Mouse (Mus musculus) stomach, postnatal 0 days (tissue): ENCODE results near the gene Gm5134. TPM values are rescaled to one million over a fixed set of nuclear protein-coding genes. Genes with fewer than 3 reads are reported as not detected.

Experiments
- ATAC-seq: fragments of 200-750 bp; cut with Nextera tagmentation; 2 replicates; pipeline ENCODE4 v1.8.0; 2017; ENCODE audit not compliant: low FRiP score, low TSS enrichment
- DNase-seq: peaks from one replicate; pipeline ENCODE4 v3.0.0-alpha.2; 2016; ENCODE audit warnings: low spot score
- H3K27ac ChIP-seq: fragments of 300-500 bp; sonication (generic); replicated peaks from 2 replicates; pipeline ENCODE4 v1.5.1; 2014; ENCODE audit warnings: mild to moderate bottlenecking, control low read depth
- H3K27me3 ChIP-seq: fragments of 300-500 bp; sonication (generic); 2 replicates; pipeline ENCODE4 v1.6.1; 2014; ENCODE audit warnings: low read length; ENCODE audit not compliant: control insufficient read depth, insufficient read depth
- H3K36me3 ChIP-seq: fragments of 300-500 bp; sonication (generic); 2 replicates; pipeline ENCODE4 v1.6.1; 2014; ENCODE audit warnings: low read length, mixed read lengths; ENCODE audit not compliant: control insufficient read depth, insufficient read depth
- H3K4me1 ChIP-seq: fragments of 300-500 bp; sonication (generic); replicated peaks from 2 replicates; pipeline ENCODE4 v1.6.1; 2014; ENCODE audit warnings: antibody characterized with exemption; ENCODE audit not compliant: control insufficient read depth, insufficient read depth
- H3K4me2 ChIP-seq: fragments of 300-500 bp; sonication (generic); replicated peaks from 2 replicates; pipeline ENCODE4 v1.6.1; 2014; ENCODE audit warnings: low read depth, mild to moderate bottlenecking, control low read depth, moderate library complexity
- H3K4me3 ChIP-seq: fragments of 300-500 bp; sonication (generic); 2 replicates; pipeline ENCODE4 v1.5.1; 2014; ENCODE audit warnings: low read depth, low read length, control low read depth
- H3K9ac ChIP-seq: fragments of 300-500 bp; sonication (generic); 2 replicates; pipeline ENCODE4 v1.6.1; 2014; ENCODE audit warnings: mild to moderate bottlenecking, low read length, control low read depth, mixed read lengths
- H3K9me3 ChIP-seq: fragments of 300-500 bp; sonication (generic); 2 replicates; pipeline ENCODE4 v1.6.1; 2016; ENCODE audit warnings: low read length; ENCODE audit not compliant: control insufficient read depth
- CTCF ChIP-seq: IDR thresholded peaks from 2 replicates; pipeline ENCODE4 v1.5.1; 2016; ENCODE audit warnings: antibody characterized with exemption, low read depth, mild to moderate bottlenecking, moderate library complexity
- EP300 ChIP-seq: optimal IDR thresholded peaks from 2 replicates; pipeline ENCODE3; 2016; ENCODE audit warnings: antibody characterized with exemption
- WGBS: fragments of 180-500 bp; shearing (Covaris S2); extraction: QIAGEN DNeasy Blood & Tissue Kit; methylation state at CpG from one replicate; pipeline ENCODE4 v1.1.7; 2014; 5-methylcytosine and 5-hydroxymethylcytosine counted together
- polyA plus RNA-seq: library from polyadenylated mRNA; unstranded; fragments of >200 nt; fragmentation: Nextera tagmentation; extraction: Ambion mirVana; gene quantifications from 2 replicates; pipeline ENCODE4 v1.2.1, GENCODE M21; 2015

The Gm5134 gene
- polyA plus RNA-seq, 1 experiment from 2014 or later = not detected

GRCm38 (mm10) chr10:76031511-76032401 lies 77.4 kb downstream of the Gm5134 start:
- H3K27me3 ChIP-seq = no peaks in the 10 kb centered on the region
- peak overlapping the region; percentile 74 for H3K27ac ChIP-seq
- no peaks in the 10 kb centered on the region for H3K36me3 ChIP-seq
- no peaks in the 10 kb centered on the region for H3K4me1 ChIP-seq
- TF ChIP-seq EP300 (no peak), CTCF (no peak)
- WGBS = 47% methylated on average over 14 of the region's 14 CpGs
- peak overlapping the region; percentile 60 for H3K4me2 ChIP-seq
- peak overlapping the region; percentile 83 for H3K4me3 ChIP-seq
- no peak for DNase-seq
- peak overlapping the region; percentile 92 for H3K9ac ChIP-seq
- H3K9me3 ChIP-seq = no peaks in the 10 kb centered on the region
- peak; percentile 67 for ATAC-seq

GRCm38 (mm10) chr10:76032402-76033118 lies 78.2 kb downstream of the Gm5134 start, which contains the start of gene Zfp280b:
TSS of gene Zfp280b (plus strand) at chr10:76032650.
- 1% methylated on average over 47 of the region's 58 CpGs for WGBS
- ATAC-seq = peak; percentile 98

GRCm38 (mm10) chr10:76033119-76033455 lies 78.8 kb downstream of the Gm5134 start:
- 10% methylated on average over 7 of the region's 7 CpGs for WGBS
- H3K4me1 ChIP-seq = no peaks in the 10 kb centered on the region
- peak overlapping the region; percentile 83 for H3K4me3 ChIP-seq
- no peaks in the 10 kb centered on the region for H3K9me3 ChIP-seq
- no peak overlapping the region; the same call in 1 of the 2 replicates for H3K27ac ChIP-seq
- DNase-seq (no peak), ATAC-seq (no peak)
- H3K9ac ChIP-seq = peak overlapping the region; percentile 92
- H3K4me2 ChIP-seq = peak overlapping the region; percentile 60
- H3K27me3 ChIP-seq = no peaks in the 10 kb centered on the region
- 0 out of 2 replicates have a peak, but pooled peaks cover 2% of the 10 kb centered on the region for H3K36me3 ChIP-seq
- TF ChIP-seq CTCF (no peak), EP300 (no peak)

More at GRCm38 (mm10) chr10:76032402-76033118, 78.2 kb downstream of the Gm5134 start, which contains the start of gene Zfp280b:
- Histone ChIP-seq H3K27ac (peak within 1 kb of the TSS; percentile 74), H3K9me3 (no peaks in the 10 kb centered on the region), H3K4me3 (peak within 1 kb of the TSS; percentile 83), H3K4me2 (peak within 1 kb of the TSS; percentile 60), H3K4me1 (no peaks in the 10 kb centered on the region), H3K36me3 (no peaks in the 10 kb centered on the region), H3K27me3 (no peaks in the 10 kb centered on the region), H3K9ac (peak within 1 kb of the TSS; percentile 92)
- DNase-seq = peak; percentile 96
- no peak for TF ChIP-seq EP300
- peak; percentile 82 for TF ChIP-seq CTCF

GRCm38 (mm10) chr10:76034001-76034600 lies 79.8 kb downstream of the Gm5134 start:
- TF ChIP-seq EP300 (no peak), CTCF (no peak)
- no peak for DNase-seq
- Histone ChIP-seq H3K4me1 (no peaks in the 10 kb centered on the region), H3K27ac (no peak overlapping the region), H3K27me3 (no peaks in the 10 kb centered on the region), H3K4me2 (no peak overlapping the region), H3K9me3 (no peaks in the 10 kb centered on the region), H3K36me3 (peaks cover 8% of the 10 kb centered on the region), H3K9ac (no peak overlapping the region), H3K4me3 (no peak overlapping the region)
- WGBS = 86% methylated on average over 8 of the region's 8 CpGs
- no peak for ATAC-seq

- TF ChIP-seq EP300 (no peak), CTCF (no peak)
- H3K27me3 ChIP-seq = no peaks in the 10 kb centered on the region
- no peaks in the 10 kb centered on the region for H3K9me3 ChIP-seq
- H3K27ac ChIP-seq = no peak overlapping the region
- H3K4me3 ChIP-seq = no peak overlapping the region
- H3K9ac ChIP-seq = no peak overlapping the region
- peaks cover 19% of the 10 kb centered on the region for H3K36me3 ChIP-seq
- no peak for ATAC-seq
- DNase-seq = no peak
- no peak overlapping the region for H3K4me2 ChIP-seq
- H3K4me1 ChIP-seq = no peaks in the 10 kb centered on the region
These were observed 81.0 kb downstream of the Gm5134 start for GRCm38 (mm10) chr10:76035277-76035676.
